Mouse (Mus musculus): ENCODE measurements around the gene Vmn1r52.
"Not testable (repeated sequence)": the region's sequence is repeated elsewhere in the genome, so short reads cannot be mapped to it uniquely, and the experiment has no call there.

The Vmn1r52 gene

GRCm38 (mm10) chr6:90174508-90174907, at the start of gene Vmn1r52:
Gene Vmn1r52 (plus strand): TSS chr6:90174808.
- DNase-seq: no peak

- DNase-seq: no peak
Measured at GRCm38 (mm10) chr6:90160139-90160538, 14.5 kb upstream of the Vmn1r52 start.

- not testable (repeated sequence) for DNase-seq
Measured at GRCm38 (mm10) chr6:90202493-90202892, 27.9 kb downstream of the Vmn1r52 start, which contains the start of gene V1ra8. Gene V1ra8 (plus strand): TSS chr6:90202793.

GRCm38 (mm10) chr6:90224338-90224737, 49.7 kb downstream of the Vmn1r52 start, which contains the start of gene Vmn1r53:
Gene Vmn1r53 (minus strand): TSS chr6:90224438.
- DNase-seq: no peak
